Mouse (Mus musculus): Measurements from ENCODE around the gene Sarm1. TPM values are rescaled to one million over a fixed set of nuclear protein-coding genes. Genes with fewer than 3 reads are reported as not detected.

Sarm1 gene
- polyA plus RNA-seq, 1 experiment from 2014 or later = 20.1 TPM

- no peaks in the 10 kb centered on the region for H3K36me3 ChIP-seq (ENCODE audit: control insufficient read depth, insufficient read depth, low read length)
- H3K4me3 ChIP-seq (ENCODE audit: low read depth, low read length) = peak overlapping the region; percentile 6; the same call in 1 of the 2 replicates
- WGBS = 44% methylated on average over 16 of the region's 16 CpGs
- H3K4me2 ChIP-seq = peak overlapping the region; percentile 23
- ATAC-seq (ENCODE audit: low FRiP score) (no peak), DNase-seq (ENCODE audit: low spot score, missing footprints) (no peak)
- peaks cover 27% of the 10 kb centered on the region for H3K4me1 ChIP-seq (ENCODE audit: control insufficient read depth, insufficient read depth, low read length)
- no peaks in the 10 kb centered on the region for H3K9me3 ChIP-seq (ENCODE audit: control insufficient read depth, low read length)
- no peak overlapping the region for H3K9ac ChIP-seq (ENCODE audit: low read length)
- peak overlapping the region; percentile 57; the same call in 1 of the 2 replicates for H3K27ac ChIP-seq (ENCODE audit: low read depth, low read length)
- peaks cover 8% of the 10 kb centered on the region for H3K27me3 ChIP-seq (ENCODE audit: control insufficient read depth, insufficient read depth, low read length)
Observed at GRCm38 (mm10) chr11:78499543-78499942, 2.0 kb upstream of the Sarm1 start.

DNA sequence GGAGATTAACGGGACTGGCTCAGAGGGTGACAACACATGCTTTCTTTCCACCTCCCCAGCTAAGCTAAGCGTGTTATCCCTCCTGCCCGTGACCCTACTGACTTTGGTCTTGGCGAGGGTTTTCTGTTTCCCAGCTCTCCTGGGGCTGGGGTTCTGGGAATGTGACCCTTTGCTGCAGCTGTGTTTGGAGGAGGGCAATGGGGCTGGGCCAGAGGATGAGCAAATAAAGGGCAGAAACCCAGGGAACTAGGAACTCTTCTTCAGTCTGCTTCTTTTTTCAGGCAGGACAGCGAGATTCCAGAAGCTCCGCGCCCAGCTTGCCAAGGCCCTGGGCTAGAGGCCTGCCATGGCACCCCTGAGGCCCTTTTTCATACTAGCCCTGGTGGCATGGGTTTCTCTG lies 1.4 kb upstream of the Sarm1 start, which contains the start of gene Vtn:
Gene Vtn (plus strand): TSS at position 88 of the 400 bp plus-strand sequence.
- Histone ChIP-seq H3K27ac (ENCODE audit: low read depth, low read length) (peak within 1 kb of the TSS; percentile 79), H3K27me3 (ENCODE audit: control insufficient read depth, insufficient read depth, low read length) (peaks cover 8% of the 10 kb centered on the region), H3K4me3 (ENCODE audit: low read depth, low read length) (peak within 1 kb of the TSS; percentile 74), H3K9ac (ENCODE audit: low read length) (peak within 1 kb of the TSS; percentile 78), H3K4me1 (ENCODE audit: control insufficient read depth, insufficient read depth, low read length) (peaks cover 27% of the 10 kb centered on the region), H3K36me3 (ENCODE audit: control insufficient read depth, insufficient read depth, low read length) (no peaks in the 10 kb centered on the region), H3K9me3 (ENCODE audit: control insufficient read depth, low read length) (no peaks in the 10 kb centered on the region), H3K4me2 (peak within 1 kb of the TSS; percentile 96)
- WGBS = 35% methylated on average over 7 of the region's 7 CpGs
- no peak for ATAC-seq (ENCODE audit: low FRiP score)
- peak; percentile 91 for DNase-seq (ENCODE audit: low spot score, missing footprints)

- peak overlapping the region; percentile 74 for H3K4me3 ChIP-seq (ENCODE audit: low read depth, low read length)
- WGBS = under 1% methylated on average over 44 of the region's 44 CpGs
- ATAC-seq (ENCODE audit: low FRiP score) (peak; percentile 82), DNase-seq (ENCODE audit: low spot score, missing footprints) (no peak)
- peaks cover 27% of the 10 kb centered on the region for H3K4me1 ChIP-seq (ENCODE audit: control insufficient read depth, insufficient read depth, low read length)
- no peaks in the 10 kb centered on the region for H3K36me3 ChIP-seq (ENCODE audit: control insufficient read depth, insufficient read depth, low read length)
- peak overlapping the region; percentile 63 for H3K27ac ChIP-seq (ENCODE audit: low read depth, low read length)
- H3K4me2 ChIP-seq = peak overlapping the region; percentile 96
- H3K9me3 ChIP-seq (ENCODE audit: control insufficient read depth, low read length) = no peaks in the 10 kb centered on the region
- peaks cover 8% of the 10 kb centered on the region for H3K27me3 ChIP-seq (ENCODE audit: control insufficient read depth, insufficient read depth, low read length)
- peak overlapping the region; percentile 78 for H3K9ac ChIP-seq (ENCODE audit: low read length)
Observed at GRCm38 (mm10) chr11:78497071-78497541, 448 bp downstream of the Sarm1 start.

DNA sequence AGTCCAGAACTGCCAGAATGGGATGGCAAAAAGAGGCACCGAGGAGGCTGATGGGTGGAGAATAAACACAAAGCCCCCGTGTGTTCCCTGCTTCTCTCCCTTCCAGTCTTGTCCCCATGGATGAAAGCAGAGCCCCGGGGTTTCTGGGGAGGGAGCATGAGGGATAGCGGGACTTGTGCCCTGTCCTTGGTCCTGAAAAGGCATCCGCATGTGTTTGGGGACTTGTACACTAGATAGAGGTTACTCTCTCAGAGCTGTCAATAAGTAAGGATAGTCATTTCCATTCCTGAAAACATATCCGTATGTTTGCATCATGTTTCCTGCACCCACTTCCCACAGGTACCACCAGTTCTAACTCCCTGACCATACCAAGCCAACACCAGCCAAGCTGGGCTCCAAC lies 1.6 kb downstream of the Sarm1 start:
- 5% methylated on average over 6 of the region's 6 CpGs for WGBS
- DNase-seq (ENCODE audit: low spot score, missing footprints) (peak; percentile 94), ATAC-seq (ENCODE audit: low FRiP score) (no peak)
- H3K4me3 ChIP-seq (ENCODE audit: low read depth, low read length) = peak overlapping the region; percentile 74; the same call in 1 of the 2 replicates
- H3K9ac ChIP-seq (ENCODE audit: low read length) = peak overlapping the region; percentile 12; the same call in 1 of the 2 replicates
- H3K4me2 ChIP-seq = peak overlapping the region; percentile 96
- no peak overlapping the region for H3K27ac ChIP-seq (ENCODE audit: low read depth, low read length)
- H3K9me3 ChIP-seq (ENCODE audit: control insufficient read depth, low read length) = no peaks in the 10 kb centered on the region
- H3K27me3 ChIP-seq (ENCODE audit: control insufficient read depth, insufficient read depth, low read length) = peaks cover 18% of the 10 kb centered on the region
- no peaks in the 10 kb centered on the region for H3K36me3 ChIP-seq (ENCODE audit: control insufficient read depth, insufficient read depth, low read length)
- H3K4me1 ChIP-seq (ENCODE audit: control insufficient read depth, insufficient read depth, low read length) = peaks cover 29% of the 10 kb centered on the region

GRCm38 (mm10) chr11:78490781-78491241 lies 6.7 kb downstream of the Sarm1 start:
- Histone ChIP-seq H3K36me3 (ENCODE audit: control insufficient read depth, insufficient read depth, low read length) (no peaks in the 10 kb centered on the region), H3K27ac (ENCODE audit: low read depth, low read length) (no peak overlapping the region), H3K9ac (ENCODE audit: low read length) (0 out of 2 replicates have a peak overlapping the region, but pooled peaks have one; percentile 38), H3K9me3 (ENCODE audit: control insufficient read depth, low read length) (no peaks in the 10 kb centered on the region), H3K4me2 (peak overlapping the region; percentile 46), H3K4me3 (ENCODE audit: low read depth, low read length) (peak overlapping the region; percentile 20; the same call in 1 of the 2 replicates), H3K27me3 (ENCODE audit: control insufficient read depth, insufficient read depth, low read length) (peaks cover 39% of the 10 kb centered on the region), H3K4me1 (ENCODE audit: control insufficient read depth, insufficient read depth, low read length) (peaks cover 11% of the 10 kb centered on the region)
- ATAC-seq (ENCODE audit: low FRiP score) = peak; percentile 66; the same call in 1 of the 2 replicates
- DNase-seq (ENCODE audit: low spot score, missing footprints) = peak; percentile 94
- WGBS = 10% methylated on average over 48 of the region's 48 CpGs

DNA sequence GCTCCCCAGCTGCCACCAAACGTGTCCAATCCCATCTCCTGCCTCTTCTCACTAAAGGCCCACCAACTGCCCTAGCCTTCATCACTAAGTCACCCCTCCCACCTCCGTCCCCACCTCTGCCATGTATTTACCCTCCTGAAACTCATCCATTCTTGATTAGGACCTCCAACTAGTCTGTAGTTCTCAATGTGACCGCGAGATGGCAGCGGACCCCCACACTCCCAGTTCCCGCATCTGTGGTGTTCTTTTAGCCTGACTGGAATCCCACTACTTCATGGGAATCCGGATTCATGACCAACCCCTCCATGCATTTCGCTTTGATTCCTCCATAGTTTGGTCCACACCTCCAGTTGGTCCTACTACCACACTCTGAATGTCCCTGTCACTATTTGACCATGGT lies 9.4 kb downstream of the Sarm1 start:
- Histone ChIP-seq H3K27ac (ENCODE audit: low read depth, low read length) (no peak overlapping the region), H3K36me3 (ENCODE audit: control insufficient read depth, insufficient read depth, low read length) (no peaks in the 10 kb centered on the region; the same call in 1 of the 2 replicates), H3K27me3 (ENCODE audit: control insufficient read depth, insufficient read depth, low read length) (peaks cover 36% of the 10 kb centered on the region), H3K4me2 (no peak overlapping the region), H3K4me1 (ENCODE audit: control insufficient read depth, insufficient read depth, low read length) (peaks cover 9% of the 10 kb centered on the region), H3K9ac (ENCODE audit: low read length) (no peak overlapping the region), H3K4me3 (ENCODE audit: low read depth, low read length) (no peak overlapping the region), H3K9me3 (ENCODE audit: control insufficient read depth, low read length) (no peaks in the 10 kb centered on the region)
- peak; percentile 99 for DNase-seq (ENCODE audit: low spot score, missing footprints)
- ATAC-seq (ENCODE audit: low FRiP score) = no peak
- 5% methylated on average over 8 of the region's 8 CpGs for WGBS

DNA sequence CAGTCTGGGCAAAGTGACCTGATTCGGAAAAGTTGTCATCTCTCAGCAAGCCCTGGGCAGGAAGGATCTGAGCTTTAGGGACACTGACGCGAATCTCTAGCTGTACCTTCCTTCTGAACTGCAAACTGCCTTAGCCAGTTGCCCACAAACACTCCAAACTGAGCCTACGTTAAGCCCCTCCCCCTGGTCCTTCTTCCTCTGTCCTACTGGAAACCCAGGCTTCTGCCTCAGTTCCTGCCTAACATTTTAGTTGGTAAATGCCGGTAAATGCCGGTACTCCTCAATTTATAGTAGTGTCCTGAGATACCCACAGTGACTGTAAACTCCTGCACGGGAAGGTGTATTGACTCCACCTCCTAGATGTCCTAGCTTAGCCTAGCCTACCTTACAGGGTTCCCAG lies 13.9 kb downstream of the Sarm1 start:
- no peaks in the 10 kb centered on the region; the same call in 1 of the 2 replicates for H3K36me3 ChIP-seq (ENCODE audit: control insufficient read depth, insufficient read depth, low read length)
- WGBS = 75% methylated on average over 7 of the region's 7 CpGs
- DNase-seq (ENCODE audit: low spot score, missing footprints) = no peak

DNA sequence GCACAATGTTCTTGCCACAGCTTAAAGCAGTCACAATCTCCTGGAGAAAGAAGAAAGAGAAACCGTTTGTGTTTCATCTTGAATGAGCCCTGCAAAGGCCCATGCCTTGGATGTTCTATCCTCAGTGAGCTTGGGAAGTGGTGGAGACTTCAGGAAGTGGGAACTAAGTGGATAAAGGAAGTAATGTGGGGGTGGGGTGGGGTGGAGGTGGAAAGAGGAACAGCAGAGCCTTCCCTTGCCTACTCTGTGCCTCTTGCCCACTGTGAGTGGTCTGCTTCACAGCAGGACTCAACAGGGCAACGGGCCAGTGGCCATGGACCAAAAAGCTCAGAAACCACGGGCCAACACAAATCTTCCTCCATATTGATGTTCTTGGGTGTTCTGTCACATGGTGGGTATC lies 22.3 kb downstream of the Sarm1 start:
- 96% methylated on average over 3 of the region's 3 CpGs for WGBS
- DNase-seq (ENCODE audit: low spot score, missing footprints) (no peak), ATAC-seq (ENCODE audit: low FRiP score) (no peak)
- H3K9me3 ChIP-seq (ENCODE audit: control insufficient read depth, low read length) = no peaks in the 10 kb centered on the region
- H3K27me3 ChIP-seq (ENCODE audit: control insufficient read depth, insufficient read depth, low read length) = no peaks in the 10 kb centered on the region
- H3K4me2 ChIP-seq = no peak overlapping the region
- H3K4me1 ChIP-seq (ENCODE audit: control insufficient read depth, insufficient read depth, low read length) = no peaks in the 10 kb centered on the region
- no peak overlapping the region for H3K4me3 ChIP-seq (ENCODE audit: low read depth, low read length)
- no peak overlapping the region for H3K27ac ChIP-seq (ENCODE audit: low read depth, low read length)
- H3K36me3 ChIP-seq (ENCODE audit: control insufficient read depth, insufficient read depth, low read length) = no peaks in the 10 kb centered on the region
- no peak overlapping the region for H3K9ac ChIP-seq (ENCODE audit: low read length)

More for the DNA sequence above, 13.9 kb downstream of the Sarm1 start:
- Histone ChIP-seq H3K4me1 (ENCODE audit: control insufficient read depth, insufficient read depth, low read length) (no peaks in the 10 kb centered on the region; the same call in 1 of the 2 replicates), H3K4me2 (no peak overlapping the region), H3K27ac (ENCODE audit: low read depth, low read length) (no peak overlapping the region), H3K9me3 (ENCODE audit: control insufficient read depth, low read length) (no peaks in the 10 kb centered on the region), H3K27me3 (ENCODE audit: control insufficient read depth, insufficient read depth, low read length) (peaks cover 15% of the 10 kb centered on the region), H3K9ac (ENCODE audit: low read length) (no peak overlapping the region), H3K4me3 (ENCODE audit: low read depth, low read length) (no peak overlapping the region)
- no peak for ATAC-seq (ENCODE audit: low FRiP score)

DNA sequence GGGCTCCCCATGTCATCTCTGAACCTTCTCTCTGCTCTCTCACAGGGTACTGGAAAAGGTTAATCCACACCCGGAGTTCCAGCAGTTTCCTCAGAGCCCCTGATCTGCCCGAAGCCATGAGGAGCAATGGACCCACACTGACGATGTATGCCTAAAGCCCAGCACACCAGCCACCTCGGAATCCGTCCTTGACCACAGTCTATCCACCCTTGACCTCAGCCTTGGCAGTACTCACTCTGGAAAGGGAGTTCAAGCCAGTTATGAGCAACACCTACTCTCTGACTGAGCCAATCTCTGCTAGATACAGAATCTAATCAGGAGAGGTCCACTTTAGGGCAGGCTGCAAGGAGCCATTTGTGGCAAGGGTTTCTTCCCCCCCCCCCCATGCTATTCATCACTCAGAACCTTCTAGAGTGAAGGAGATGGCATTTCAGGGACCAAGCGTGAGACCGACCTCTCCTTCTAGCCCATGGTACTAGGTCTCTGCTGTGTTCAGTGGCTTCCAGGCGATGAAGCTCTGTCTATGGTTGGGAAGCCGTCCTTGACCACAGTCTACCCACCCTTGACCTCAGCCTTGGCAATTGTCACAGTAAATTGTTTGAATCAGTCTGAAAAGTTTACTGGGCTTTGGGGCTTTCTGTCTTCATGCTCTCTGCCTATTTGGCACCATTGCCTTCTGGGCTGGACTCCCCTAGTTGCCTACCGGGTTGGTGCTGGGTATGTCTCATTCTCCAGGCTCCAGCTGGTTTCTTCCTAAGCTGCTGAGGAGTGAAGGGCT lies 26.0 kb downstream of the Sarm1 start:
- Histone ChIP-seq H3K4me3 (ENCODE audit: low read depth, low read length) (no peak overlapping the region), H3K27me3 (ENCODE audit: control insufficient read depth, insufficient read depth, low read length) (no peaks in the 10 kb centered on the region), H3K36me3 (ENCODE audit: control insufficient read depth, insufficient read depth, low read length) (no peaks in the 10 kb centered on the region), H3K4me2 (no peak overlapping the region), H3K4me1 (ENCODE audit: control insufficient read depth, insufficient read depth, low read length) (peaks cover 1% of the 10 kb centered on the region), H3K9me3 (ENCODE audit: control insufficient read depth, low read length) (no peaks in the 10 kb centered on the region), H3K27ac (ENCODE audit: low read depth, low read length) (no peak overlapping the region), H3K9ac (ENCODE audit: low read length) (no peak overlapping the region)
- no peak for ATAC-seq (ENCODE audit: low FRiP score)
- whole genome bisulfite sequencing = 93% methylated on average over 10 of the region's 10 CpGs
- DNase-seq (ENCODE audit: low spot score, missing footprints) = no peak

All from midbrain, embryonic 11.5 days (tissue).